Mouse (Mus musculus) liver, adult 10 weeks (tissue): Measurements from ENCODE around the gene Gm9964. TPM values are rescaled to one million over a fixed set of nuclear protein-coding genes. Genes with fewer than 3 reads are reported as not detected.

Source experiments
- polyA plus RNA-seq: library from polyadenylated mRNA; stranded (reverse); fragments of 350-450 nt; fragmentation: Illumina TruSeq; extraction: RNeasy Lipid Tissue Mini Kit (QIAGEN cat#74804); gene quantifications from one replicate; pipeline ENCODE4 v1.2.3, GENCODE M21; 2014; ENCODE audit warnings: low read depth, low replicate concordance

Gene Gm9964
- not detected for polyA plus RNA-seq

GRCm38 (mm10) chr11:79296856-79297491 is at the start of gene Gm9964:
Gene Gm9964, minus strand, starts transcription at chr11:79296906.

GRCm38 (mm10) chr11:79339234-79339807 is 42.6 kb upstream of the Gm9964 start, which contains the start of gene Nf1:
Gene Nf1, plus strand, starts transcription at chr11:79339693.

GRCm38 (mm10) chr11:79254391-79255098 is 42.2 kb downstream of the Gm9964 start, which contains the start of gene Wsb1:
Gene Wsb1, minus strand, starts transcription at chr11:79254671.

Other genes starting within 250 kb of the Gm9964 start
- 0.24 TPM for gene Ksr1, start 150.5 kb downstream of the Gm9964 start, polyA plus RNA-seq
- 89.0 TPM for gene Wsb1, start 42.2 kb downstream of the Gm9964 start, polyA plus RNA-seq
- 11.4 TPM for gene Nf1, start 42.8 kb upstream of the Gm9964 start, polyA plus RNA-seq
- not detected for gene Omg, start 207.2 kb upstream of the Gm9964 start, polyA plus RNA-seq
- gene Evi2b, start 226.9 kb upstream of the Gm9964 start, polyA plus RNA-seq, result 6.3 TPM
- gene Evi2, start 233.7 kb upstream of the Gm9964 start, polyA plus RNA-seq, result 0.82 TPM
- gene Evi2a, start 233.7 kb upstream of the Gm9964 start, polyA plus RNA-seq, result 3.8 TPM